Mouse (Mus musculus): ENCODE measurements around the gene Tmem82. TPM values are rescaled to one million over a fixed set of nuclear protein-coding genes. Genes with fewer than 3 reads are reported as not detected.
A peak's percentile ranks its signal among the peaks of the same experiment; 100 is the strongest.

The Tmem82 gene
- total RNA-seq, 2 experiments from 2014 or later = 0.61 to 3.2 TPM

GRCm38 (mm10) chr4:141601148-141601862 is 17.1 kb downstream of the Tmem82 start:
- intact Hi-C loops (cut with DNase I) = no loop called here
- Histone ChIP-seq H3K27ac (no peak overlapping the region), H3K4me3 (no peak overlapping the region)
- no peak for TF ChIP-seq CTCF (IDR thresholded peaks at IDR 0.05)
- DNase-seq = no peak

- intact Hi-C loops (cut with DNase I) = no loop called here
- Histone ChIP-seq H3K4me3 (no peak overlapping the region), H3K27ac (no peak overlapping the region)
- no peak for DNase-seq
- no peak for TF ChIP-seq CTCF (IDR thresholded peaks at IDR 0.05)
Observed at GRCm38 (mm10) chr4:141600364-141600763, 18.1 kb downstream of the Tmem82 start.

- DNase-seq = peak; percentile 30
- no peak for TF ChIP-seq CTCF (IDR thresholded peaks at IDR 0.05)
- peak overlapping the region; percentile 62 for H3K27ac ChIP-seq
- peak overlapping the region; percentile 74 for H3K4me3 ChIP-seq
- intact Hi-C loops (cut with DNase I) = no loop called here
Observed at GRCm38 (mm10) chr4:141599251-141600141, 18.9 kb downstream of the Tmem82 start.

- intact Hi-C loops (cut with DNase I) = no loop called here
- no peak for DNase-seq
- Histone ChIP-seq H3K4me3 (peak overlapping the region; percentile 74), H3K27ac (peak overlapping the region; percentile 62)
- TF ChIP-seq CTCF (IDR thresholded peaks at IDR 0.05) = no peak
Observed at GRCm38 (mm10) chr4:141598894-141599250, 19.6 kb downstream of the Tmem82 start.

- TF ChIP-seq CTCF (IDR thresholded peaks at IDR 0.05) = no peak
- Histone ChIP-seq H3K4me3 (peak overlapping the region; percentile 74), H3K27ac (peak overlapping the region; percentile 62)
- intact Hi-C loops (cut with DNase I) = no loop called here
- no peak for DNase-seq
Observed at GRCm38 (mm10) chr4:141598199-141598893, 20.1 kb downstream of the Tmem82 start.

GRCm38 (mm10) chr4:141596700-141597328 is 21.6 kb downstream of the Tmem82 start:
- Histone ChIP-seq H3K4me3 (no peak overlapping the region), H3K27ac (no peak overlapping the region)
- no peak for TF ChIP-seq CTCF (IDR thresholded peaks at IDR 0.05)
- intact Hi-C loops (cut with DNase I) = no loop called here
- DNase-seq = no peak

GRCm38 (mm10) chr4:141595605-141596268 is 22.7 kb downstream of the Tmem82 start:
- peak; percentile 34 for TF ChIP-seq CTCF (IDR thresholded peaks at IDR 0.05)
- DNase-seq = peak; percentile 39
- Histone ChIP-seq H3K27ac (no peak overlapping the region), H3K4me3 (no peak overlapping the region)
- intact Hi-C loops (cut with DNase I) = no loop called here

GRCm38 (mm10) chr4:141595138-141595537 is 23.3 kb downstream of the Tmem82 start:
- no peak for TF ChIP-seq CTCF (IDR thresholded peaks at IDR 0.05)
- DNase-seq = no peak
- no peak overlapping the region for H3K27ac ChIP-seq
- intact Hi-C loops (cut with DNase I) = no loop called here
- no peak overlapping the region for H3K4me3 ChIP-seq

- DNase-seq = no peak
- H3K27ac ChIP-seq = no peak overlapping the region
- intact Hi-C loops (cut with DNase I) = no loop called here
- TF ChIP-seq CTCF (IDR thresholded peaks at IDR 0.05) = peak; percentile 77
- H3K4me3 ChIP-seq = no peak overlapping the region
Observed at GRCm38 (mm10) chr4:141591547-141591946, 26.9 kb downstream of the Tmem82 start.

- Histone ChIP-seq H3K4me3 (no peak overlapping the region), H3K27ac (no peak overlapping the region)
- intact Hi-C loops (cut with DNase I) = no loop called here
- no peak for DNase-seq
- no peak for TF ChIP-seq CTCF (IDR thresholded peaks at IDR 0.05)
Observed at GRCm38 (mm10) chr4:141583919-141584318, 34.5 kb downstream of the Tmem82 start.

- Histone ChIP-seq H3K27ac (no peak overlapping the region), H3K4me3 (no peak overlapping the region)
- DNase-seq = peak; percentile 50
- no peak for TF ChIP-seq CTCF (IDR thresholded peaks at IDR 0.05)
- intact Hi-C loops (cut with DNase I) = no loop called here
Observed at GRCm38 (mm10) chr4:141581051-141581450, 37.4 kb downstream of the Tmem82 start.

- intact Hi-C loops (cut with DNase I) = no loop called here
- Histone ChIP-seq H3K27ac (no peak overlapping the region), H3K4me3 (no peak overlapping the region)
- DNase-seq = no peak
- TF ChIP-seq CTCF (IDR thresholded peaks at IDR 0.05) = no peak
Observed at GRCm38 (mm10) chr4:141578833-141579232, 39.6 kb downstream of the Tmem82 start.
